Mouse (Mus musculus) ES-E14 (cell line): ENCODE results near the gene Alg9.

ENCODE experiments used
- CHD2 ChIP-seq: IDR thresholded peaks from 2 replicates; pipeline ENCODE4 v1.6.1; 2014; ENCODE audit warnings: mild to moderate bottlenecking, low read depth, low read length, inconsistent platforms
- HCFC1 ChIP-seq: IDR thresholded peaks from 2 replicates; pipeline ENCODE4 v1.6.1; 2012; ENCODE audit warnings: low read length, inconsistent platforms, borderline replicate concordance; ENCODE audit not compliant: insufficient read depth
- MAFK ChIP-seq: IDR thresholded peaks from 2 replicates; pipeline ENCODE4 v1.6.1; 2014; ENCODE audit warnings: mild to moderate bottlenecking, low read depth, low read length, inconsistent platforms; ENCODE audit not compliant: insufficient read depth
- ZC3H11A ChIP-seq: IDR thresholded peaks from 2 replicates; pipeline ENCODE4 v1.6.1; 2012; ENCODE audit warnings: low read depth, mild to moderate bottlenecking, inconsistent platforms, low read length, borderline replicate concordance
- ZNF384 ChIP-seq: IDR thresholded peaks from 2 replicates; pipeline ENCODE4 v1.6.1; 2012; ENCODE audit warnings: low read depth, low read length, inconsistent platforms

DNA sequence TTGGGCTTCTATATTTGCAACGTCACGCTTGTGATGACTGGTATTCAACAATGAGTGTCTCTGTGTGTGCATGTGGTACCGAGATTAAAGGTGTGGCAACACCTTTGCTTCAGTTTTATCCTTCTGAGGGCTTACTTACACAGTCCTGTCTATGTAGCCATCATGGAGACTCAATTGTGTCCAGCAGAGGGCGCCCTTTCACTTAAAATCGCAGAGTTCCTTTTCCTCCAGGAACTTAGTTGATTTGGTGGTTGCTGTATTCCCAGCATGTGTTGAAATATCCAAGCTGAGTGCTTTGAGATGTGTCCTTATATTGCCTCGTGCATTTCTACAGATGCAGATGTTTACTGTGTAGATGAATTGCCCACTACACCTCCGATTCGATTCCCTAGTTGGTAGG lies 74.4 kb downstream of the Alg9 start:
- no peak for TF ChIP-seq ZNF384
- TF ChIP-seq CHD2: no peak
- TF ChIP-seq ZC3H11A: peak; percentile 67; the same call in 1 of the 2 replicates
- no peak for TF ChIP-seq MAFK
- no peak for TF ChIP-seq HCFC1
